Comparison of ENCODE assay signal across 8 mouse cellular contexts in the genomic region with DNA sequence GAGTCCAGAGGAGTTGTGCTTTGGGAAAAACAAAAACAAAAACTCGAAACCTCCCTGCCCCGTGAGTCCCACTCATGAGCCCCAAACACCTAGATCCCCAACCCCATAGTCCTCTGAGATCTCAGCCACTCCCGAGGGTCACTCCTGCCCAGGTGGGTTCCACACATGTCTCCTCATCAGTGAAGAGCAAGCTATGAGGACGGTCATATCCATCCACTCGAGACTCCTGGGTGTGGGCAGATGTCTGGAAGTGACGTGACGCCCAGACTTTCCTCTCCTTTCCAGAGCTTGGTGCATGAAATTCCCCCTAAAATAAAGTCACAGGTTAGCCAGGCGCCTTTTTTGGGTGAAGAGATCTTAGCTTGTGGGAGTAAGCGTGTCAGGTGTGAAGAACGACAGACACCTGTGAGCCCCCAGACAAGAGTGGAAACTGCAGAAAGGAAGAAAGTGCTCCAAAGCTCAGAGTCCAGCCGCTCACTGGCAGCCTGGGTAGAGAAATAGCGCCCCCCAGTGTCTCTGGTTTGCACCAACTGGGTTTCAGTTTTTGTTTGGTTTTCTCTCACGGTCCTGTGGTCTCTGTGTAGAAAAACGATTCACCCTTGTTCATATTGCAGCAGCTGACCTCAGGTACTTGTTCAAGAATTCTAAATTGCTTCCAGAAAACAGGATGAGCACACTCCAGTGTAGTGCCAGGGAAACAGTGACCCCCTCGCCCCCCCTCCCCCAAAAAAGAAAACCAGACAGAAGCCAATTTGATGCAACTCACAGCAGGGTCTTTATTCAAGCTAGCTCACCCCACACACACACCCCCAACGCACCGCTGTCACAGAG.
DNase-seq lines count a peak whose midpoint lies in the region; ATAC-seq lines count a peak whose summit lies in the region.

No protein-coding gene starts in this region.

- no peak overlapping the region for H3K27ac ChIP-seq in hindbrain, embryonic 11.5 days (ENCODE audit: low read depth, low read length)

- H3K4me3 ChIP-seq in hindbrain, embryonic 11.5 days (ENCODE audit: low read depth, low read length), result no peak overlapping the region

- peak; percentile 39; the same call in 1 of the 2 replicates for ATAC-seq in hindbrain, embryonic 11.5 days (ENCODE audit: low FRiP score)

- peak; percentile 48 for DNase-seq in ovary, postnatal 36 days (ENCODE audit: low spot score)
- DNase-seq in ovary, adult 18-20 months (ENCODE audit: low spot score), result no peak
- DNase-seq in embryo, embryonic 11.5 days (ENCODE audit: low read depth, low spot score), result peak; percentile 44
- DNase-seq in hindbrain, embryonic 11.5 days (ENCODE audit: low spot score), result peak; percentile 71
- DNase-seq in layer of hippocampus, adult 9-10 months (ENCODE audit: low spot score), result peak; percentile 38
- DNase-seq in lung, postnatal 25 days (ENCODE audit: low spot score), result peak; percentile 29
- peak; percentile 73 for DNase-seq in right cerebral cortex, postnatal 25 days
- DNase-seq in urinary bladder, postnatal 36 days (ENCODE audit: low spot score in 2 of 2), result no peak

- H3K4me2 ChIP-seq in hindbrain, embryonic 11.5 days (replicated peaks; ENCODE audit: low read depth, low read length), result no peak overlapping the region

- no peaks in the 10 kb centered on the region for H3K27me3 ChIP-seq in hindbrain, embryonic 11.5 days (ENCODE audit: control insufficient read depth, insufficient read depth, low read length)

- no peak overlapping the region for H3K9ac ChIP-seq in hindbrain, embryonic 11.5 days (ENCODE audit: low read depth, low read length)

- H3K4me1 ChIP-seq in hindbrain, embryonic 11.5 days (replicated peaks; ENCODE audit: control insufficient read depth, insufficient read depth, low read length), result no peaks in the 10 kb centered on the region

- H3K9me3 ChIP-seq in hindbrain, embryonic 11.5 days (ENCODE audit: control insufficient read depth, low read length), result no peaks in the 10 kb centered on the region

- no peaks in the 10 kb centered on the region for H3K36me3 ChIP-seq in hindbrain, embryonic 11.5 days (ENCODE audit: control insufficient read depth, insufficient read depth, low read length)

- 48% methylated on average over 17 of the region's 17 CpGs for WGBS in hindbrain, embryonic 11.5 days

Comparison
In these comparisons a context has a peak if more than half of its experiments do, and no peak if none do; other contexts are left out.
1. DNase-seq: peak in ovary, postnatal 36 days (single experiment), embryo, embryonic 11.5 days (single experiment), hindbrain, embryonic 11.5 days (single experiment), layer of hippocampus, adult 9-10 months (single experiment), lung, postnatal 25 days (single experiment) and right cerebral cortex, postnatal 25 days (single experiment); none in ovary, adult 18-20 months (single experiment) and urinary bladder, postnatal 36 days (0 of 2).